Mouse (Mus musculus): ENCODE data around the gene Etl4. TPM values are rescaled to one million over a fixed set of nuclear protein-coding genes. Genes with fewer than 3 reads are reported as not detected.

Gene Etl4
- polyA plus RNA-seq, 1 experiment from 2014 or later: 38.0 TPM

- Histone ChIP-seq H3K4me2 (ENCODE audit: low read length) (no peak overlapping the region), H3K4me1 (replicated peaks; ENCODE audit: insufficient read depth, low read length) (no peaks in the 10 kb centered on the region), H3K36me3 (ENCODE audit: insufficient read depth, low read length) (no peaks in the 10 kb centered on the region), H3K27me3 (ENCODE audit: insufficient read depth, low read length) (no peaks in the 10 kb centered on the region), H3K9ac (ENCODE audit: low read depth, low read length) (no peak overlapping the region), H3K4me3 (replicated peaks; ENCODE audit: low read depth, low read length) (no peak overlapping the region), H3K27ac (no peak overlapping the region), H3K9me3 (replicated peaks; ENCODE audit: low read length) (no peaks in the 10 kb centered on the region)
- no peak for ATAC-seq (replicated peaks; ENCODE audit: low FRiP score, low read depth)
- 21% methylated on average over 3 of the region's 3 CpGs for WGBS
- peak; percentile 90 for TF ChIP-seq CTCF (IDR thresholded peaks at IDR 0.05; ENCODE audit: low read depth)
- DNase-seq (ENCODE audit: low spot score): peak; percentile 92
Observed at GRCm38 (mm10) chr2:20494666-20495065, 585.1 kb downstream of the Etl4 start.

GRCm38 (mm10) chr2:20496219-20496800 is 586.7 kb downstream of the Etl4 start:
- 62% methylated on average over 8 of the region's 8 CpGs for WGBS
- no peak overlapping the region for H3K4me3 ChIP-seq (replicated peaks; ENCODE audit: low read depth, low read length)
- H3K36me3 ChIP-seq (ENCODE audit: insufficient read depth, low read length): no peaks in the 10 kb centered on the region
- H3K9ac ChIP-seq (ENCODE audit: low read depth, low read length): no peak overlapping the region
- TF ChIP-seq CTCF (IDR thresholded peaks at IDR 0.05; ENCODE audit: low read depth): 0 out of 2 replicates have a peak, but pooled peaks have one; percentile 1
- H3K27ac ChIP-seq: no peak overlapping the region
- H3K4me1 ChIP-seq (replicated peaks; ENCODE audit: insufficient read depth, low read length): no peaks in the 10 kb centered on the region
- H3K4me2 ChIP-seq (ENCODE audit: low read length): no peak overlapping the region
- H3K9me3 ChIP-seq (replicated peaks; ENCODE audit: low read length): peaks cover 5% of the 10 kb centered on the region
- no peaks in the 10 kb centered on the region for H3K27me3 ChIP-seq (ENCODE audit: insufficient read depth, low read length)
- ATAC-seq (replicated peaks; ENCODE audit: low FRiP score, low read depth) (no peak), DNase-seq (ENCODE audit: low spot score) (no peak)

GRCm38 (mm10) chr2:20507832-20508723 is 598.5 kb downstream of the Etl4 start:
- H3K9ac ChIP-seq (ENCODE audit: low read depth, low read length): no peak overlapping the region
- H3K27ac ChIP-seq: no peak overlapping the region
- H3K4me1 ChIP-seq (replicated peaks; ENCODE audit: insufficient read depth, low read length): no peaks in the 10 kb centered on the region
- DNase-seq (ENCODE audit: low spot score) (no peak), ATAC-seq (replicated peaks; ENCODE audit: low FRiP score, low read depth) (0 out of 2 replicates have a peak, but pooled peaks have one; percentile 33)
- WGBS: 60% methylated on average over 6 of the region's 6 CpGs
- TF ChIP-seq CTCF (IDR thresholded peaks at IDR 0.05; ENCODE audit: low read depth): no peak
- H3K9me3 ChIP-seq (replicated peaks; ENCODE audit: low read length): no peaks in the 10 kb centered on the region
- H3K4me3 ChIP-seq (replicated peaks; ENCODE audit: low read depth, low read length): no peak overlapping the region
- no peaks in the 10 kb centered on the region for H3K36me3 ChIP-seq (ENCODE audit: insufficient read depth, low read length)
- no peak overlapping the region for H3K4me2 ChIP-seq (ENCODE audit: low read length)
- no peaks in the 10 kb centered on the region for H3K27me3 ChIP-seq (ENCODE audit: insufficient read depth, low read length)

- H3K27me3 ChIP-seq (ENCODE audit: insufficient read depth, low read length): no peaks in the 10 kb centered on the region
- no peaks in the 10 kb centered on the region for H3K9me3 ChIP-seq (replicated peaks; ENCODE audit: low read length)
- ATAC-seq (replicated peaks; ENCODE audit: low FRiP score, low read depth) (no peak), DNase-seq (ENCODE audit: low spot score) (no peak)
- H3K4me1 ChIP-seq (replicated peaks; ENCODE audit: insufficient read depth, low read length): no peaks in the 10 kb centered on the region
- 64% methylated on average over 3 of the region's 3 CpGs for WGBS
- no peaks in the 10 kb centered on the region for H3K36me3 ChIP-seq (ENCODE audit: insufficient read depth, low read length)
- H3K27ac ChIP-seq: no peak overlapping the region
- no peak overlapping the region for H3K4me2 ChIP-seq (ENCODE audit: low read length)
- H3K4me3 ChIP-seq (replicated peaks; ENCODE audit: low read depth, low read length): no peak overlapping the region
- H3K9ac ChIP-seq (ENCODE audit: low read depth, low read length): no peak overlapping the region
- TF ChIP-seq CTCF (IDR thresholded peaks at IDR 0.05; ENCODE audit: low read depth): no peak
Observed at GRCm38 (mm10) chr2:20508724-20509052, 599.1 kb downstream of the Etl4 start.

- ATAC-seq (replicated peaks; ENCODE audit: low FRiP score, low read depth) (no peak), DNase-seq (ENCODE audit: low spot score) (no peak)
- H3K4me3 ChIP-seq (replicated peaks; ENCODE audit: low read depth, low read length): no peak overlapping the region
- H3K4me2 ChIP-seq (ENCODE audit: low read length): no peak overlapping the region
- no peak overlapping the region for H3K27ac ChIP-seq
- H3K36me3 ChIP-seq (ENCODE audit: insufficient read depth, low read length): no peaks in the 10 kb centered on the region
- WGBS: 71% methylated on average over 2 of the region's 2 CpGs
- no peak overlapping the region for H3K9ac ChIP-seq (ENCODE audit: low read depth, low read length)
- H3K27me3 ChIP-seq (ENCODE audit: insufficient read depth, low read length): no peaks in the 10 kb centered on the region
- H3K9me3 ChIP-seq (replicated peaks; ENCODE audit: low read length): no peaks in the 10 kb centered on the region
- no peak for TF ChIP-seq CTCF (IDR thresholded peaks at IDR 0.05; ENCODE audit: low read depth)
- H3K4me1 ChIP-seq (replicated peaks; ENCODE audit: insufficient read depth, low read length): no peaks in the 10 kb centered on the region
Observed at GRCm38 (mm10) chr2:20510061-20510460, 600.5 kb downstream of the Etl4 start.

GRCm38 (mm10) chr2:20516270-20516865 is 606.8 kb downstream of the Etl4 start:
- Histone ChIP-seq H3K4me2 (ENCODE audit: low read length) (no peak overlapping the region), H3K9me3 (replicated peaks; ENCODE audit: low read length) (no peaks in the 10 kb centered on the region), H3K4me1 (replicated peaks; ENCODE audit: insufficient read depth, low read length) (0 out of 2 replicates have a peak, but pooled peaks cover 2% of the 10 kb centered on the region), H3K27me3 (ENCODE audit: insufficient read depth, low read length) (no peaks in the 10 kb centered on the region), H3K27ac (no peak overlapping the region), H3K4me3 (replicated peaks; ENCODE audit: low read depth, low read length) (no peak overlapping the region), H3K36me3 (ENCODE audit: insufficient read depth, low read length) (no peaks in the 10 kb centered on the region), H3K9ac (ENCODE audit: low read depth, low read length) (no peak overlapping the region)
- 85% methylated on average over 8 of the region's 8 CpGs for WGBS
- ATAC-seq (replicated peaks; ENCODE audit: low FRiP score, low read depth) (no peak), DNase-seq (ENCODE audit: low spot score) (no peak)
- no peak for TF ChIP-seq CTCF (IDR thresholded peaks at IDR 0.05; ENCODE audit: low read depth)
